ENCODE assay signal across 9 mouse cellular contexts in genomic region chr12:57534879-57535611, GRCm38 (mm10). TPM values are rescaled to one million over a fixed set of nuclear protein-coding genes. Genes with fewer than 3 reads are reported as not detected.
DNase-seq lines count a peak whose midpoint lies in the region; ATAC-seq and TF ChIP-seq lines count a peak whose summit lies in the region.
"Had no signal": no experiment of that assay in that cellular context is flagged by ENCODE, and none has a peak within 500 bp of the region (broad histone marks: within the 10 kb centered on the region; RNA-seq: fewer than 3 reads in every experiment).

No protein-coding gene starts in this region.

- H3K4me2 ChIP-seq in embryonic facial prominence, embryonic 11.5 days (ENCODE audit: low read depth, low read length) = peak overlapping the region; percentile 11; the same call in 1 of the 2 replicates

- TF ChIP-seq EP300 in ES-Bruce4 (IDR thresholded peaks at IDR 0.05; ENCODE audit: insufficient read depth, low read depth, low read length) = no peak

- peaks cover 36% of the 10 kb centered on the region for H3K27me3 ChIP-seq in ES-Bruce4 (ENCODE audit: control insufficient read depth, insufficient read depth, low read length, poor library complexity, severe bottlenecking)
- H3K27me3 ChIP-seq in embryonic facial prominence, embryonic 11.5 days (ENCODE audit: control insufficient read depth, insufficient read depth, low read length) = peaks cover 48% of the 10 kb centered on the region
- peaks cover 100% of the 10 kb centered on the region for H3K27me3 ChIP-seq in midbrain, embryonic 10.5 days (ENCODE audit: low read depth, poor library complexity, severe bottlenecking)

- TF ChIP-seq CTCF in ES-Bruce4 (IDR thresholded peaks at IDR 0.05; ENCODE audit: low read depth, low read length) = no peak

- H3K4me1 ChIP-seq in ES-Bruce4 (ENCODE audit: control insufficient read depth, insufficient read depth, low read length) = no peaks in the 10 kb centered on the region
- H3K4me1 ChIP-seq in embryonic facial prominence, embryonic 11.5 days (ENCODE audit: control insufficient read depth, insufficient read depth, low read length) = peaks cover 3% of the 10 kb centered on the region
- H3K4me1 ChIP-seq in midbrain, embryonic 10.5 days = peaks cover 69% of the 10 kb centered on the region

- H3K36me3 ChIP-seq in ES-Bruce4 (ENCODE audit: control insufficient read depth, insufficient read depth, low read length, poor library complexity, severe bottlenecking) = no peaks in the 10 kb centered on the region
- no peaks in the 10 kb centered on the region for H3K36me3 ChIP-seq in embryonic facial prominence, embryonic 11.5 days (replicated peaks; ENCODE audit: control insufficient read depth, insufficient read depth, low read depth, low read length)
- H3K36me3 ChIP-seq in midbrain, embryonic 10.5 days = no peaks in the 10 kb centered on the region

- under 1% methylated on average over 38 of the region's 39 CpGs for WGBS in embryonic facial prominence, embryonic 11.5 days
- 3% methylated on average over 33 of the region's 39 CpGs for WGBS in large intestine, adult 2 months
- under 1% methylated on average over 39 of the region's 39 CpGs for WGBS in midbrain, embryonic 10.5 days

- peak overlapping the region; percentile 43 for H3K4me3 ChIP-seq in ES-Bruce4 (ENCODE audit: low read depth, low read length)
- H3K4me3 ChIP-seq in embryonic facial prominence, embryonic 11.5 days (ENCODE audit: low read depth, low read length) = no peak overlapping the region
- peak overlapping the region; percentile 50 for H3K4me3 ChIP-seq in midbrain, embryonic 10.5 days

- peak; percentile 53 for DNase-seq in embryonic facial prominence, embryonic 11.5 days (ENCODE audit: low spot score)
- DNase-seq in large intestine, adult 2 months (ENCODE audit: low read depth, low spot score) = peak; percentile 24
- DNase-seq in midbrain, embryonic 10.5 days (ENCODE audit: low spot score) = peak; percentile 78
- no peak for DNase-seq in layer of hippocampus, adult 18-20 months (ENCODE audit: low spot score in 2 of 2)
- no peak for DNase-seq in Muller cell, postnatal 12 days (ENCODE audit: inconsistent ontology term)
- no peak for DNase-seq in adrenal gland, adult (ENCODE audit: inconsistent age in 2 of 2, low spot score in 1 of 2)

- peak overlapping the region; percentile 76 for H3K9ac ChIP-seq in ES-Bruce4 (ENCODE audit: low read depth, poor library complexity, severe bottlenecking)
- no peak overlapping the region for H3K9ac ChIP-seq in embryonic facial prominence, embryonic 11.5 days (replicated peaks; ENCODE audit: low read length)

- H3K27ac ChIP-seq in ES-Bruce4 (ENCODE audit: insufficient read depth, low read length) = no peak overlapping the region
- H3K27ac ChIP-seq in embryonic facial prominence, embryonic 11.5 days (replicated peaks; ENCODE audit: low read depth, low read length) = no peak overlapping the region
- H3K27ac ChIP-seq in midbrain, embryonic 10.5 days (replicated peaks) = peak overlapping the region; percentile 90

- no peak for TF ChIP-seq POLR2A in ES-Bruce4 (IDR thresholded peaks at IDR 0.05; ENCODE audit: insufficient read depth, low read length)

- H3K9me3 ChIP-seq in ES-Bruce4 (replicated peaks; ENCODE audit: control insufficient read depth, insufficient read depth, low read length, poor library complexity, severe bottlenecking) = no peaks in the 10 kb centered on the region
- H3K9me3 ChIP-seq in embryonic facial prominence, embryonic 11.5 days (replicated peaks; ENCODE audit: control insufficient read depth, low read length) = no peaks in the 10 kb centered on the region
- no peaks in the 10 kb centered on the region for H3K9me3 ChIP-seq in midbrain, embryonic 10.5 days (replicated peaks)

- ATAC-seq in embryonic facial prominence, embryonic 11.5 days (replicated peaks; ENCODE audit: insufficient number of reproducible peaks, low FRiP score, low TSS enrichment, low read depth) = peak; percentile 71
- no peak for ATAC-seq in monocyte, adult 5-6 weeks (replicated peaks; ENCODE audit: insufficient number of reproducible peaks, low FRiP score, low TSS enrichment, poor library complexity, severe bottlenecking)

RNA-seq across cellular contexts. Expression of gene Foxa1, which starts 11.7 kb away (rescaled TPM):
- polyA plus RNA-seq in ES-Bruce4 (2011; ENCODE audit: insufficient read depth, insufficient read length, low read depth, missing spikeins) = 0.62 and 0.85 TPM in 2 replicates
- polyA plus RNA-seq in embryonic facial prominence, embryonic 11.5 days (2014; fragmentation: Nextera tagmentation; extraction: Ambion mirVana) = 1.5 and 1.9 TPM in 2 replicates
- 10.7 and 11.2 TPM in 2 replicates for polyA plus RNA-seq in large intestine, adult 2 months (2012; rRNA removed)
- 3.2 and 3.9 TPM in 2 replicates for polyA plus RNA-seq in midbrain, embryonic 10.5 days (2016; fragmentation: Nextera tagmentation; extraction: Ambion mirVana)
- not detected for total RNA-seq in layer of hippocampus, adult 18-20 months (2021)
- total RNA-seq in monocyte, adult 5-6 weeks (2017) = not detected in 3 replicates
- polyA plus RNA-seq: frontal cortex, adult 2 months had no signal

RNA-seq across cellular contexts. Expression of gene Ttc6, which starts 28.9 kb away (rescaled TPM):
- 0.22 and 0.24 TPM in 2 replicates for polyA plus RNA-seq in ES-Bruce4 (2011; ENCODE audit: insufficient read depth, insufficient read length, low read depth, missing spikeins)
- polyA plus RNA-seq in embryonic facial prominence, embryonic 11.5 days (2014; fragmentation: Nextera tagmentation; extraction: Ambion mirVana) = 0.31 and 0.38 TPM in 2 replicates
- 0.33 and 0.71 TPM in 2 replicates for polyA plus RNA-seq in large intestine, adult 2 months (2012; rRNA removed)
- polyA plus RNA-seq in midbrain, embryonic 10.5 days (2016; fragmentation: Nextera tagmentation; extraction: Ambion mirVana) = 2.1 and 2.3 TPM in 2 replicates
- under 1 TPM; 0.10 to 0.12 TPM for total RNA-seq in layer of hippocampus, adult 18-20 months (2021)
- total RNA-seq in monocyte, adult 5-6 weeks (2017) = 0.19 TPM in 1 of 3 replicates, not detected in the others

Comparison
In these comparisons a context has a peak if more than half of its experiments do, and no peak if none do; other contexts are left out.
1. DNase-seq: peak in embryonic facial prominence, embryonic 11.5 days (single experiment), large intestine, adult 2 months (single experiment) and midbrain, embryonic 10.5 days (single experiment); none in layer of hippocampus, adult 18-20 months (0 of 2), Muller cell, postnatal 12 days (single experiment) and adrenal gland, adult (0 of 2).